Mouse (Mus musculus): Measurements from ENCODE around the gene Slc5a8. TPM values are rescaled to one million over a fixed set of nuclear protein-coding genes. Genes with fewer than 3 reads are reported as not detected.

Slc5a8 gene
- under 1 TPM in 1 of 2 experiments, not detected in 1; 0.07 TPM for total RNA-seq (2021)
- long read RNA-seq, experiment 1 = 0 reads
- long read RNA-seq, experiment 2 = 0 reads

DNA sequence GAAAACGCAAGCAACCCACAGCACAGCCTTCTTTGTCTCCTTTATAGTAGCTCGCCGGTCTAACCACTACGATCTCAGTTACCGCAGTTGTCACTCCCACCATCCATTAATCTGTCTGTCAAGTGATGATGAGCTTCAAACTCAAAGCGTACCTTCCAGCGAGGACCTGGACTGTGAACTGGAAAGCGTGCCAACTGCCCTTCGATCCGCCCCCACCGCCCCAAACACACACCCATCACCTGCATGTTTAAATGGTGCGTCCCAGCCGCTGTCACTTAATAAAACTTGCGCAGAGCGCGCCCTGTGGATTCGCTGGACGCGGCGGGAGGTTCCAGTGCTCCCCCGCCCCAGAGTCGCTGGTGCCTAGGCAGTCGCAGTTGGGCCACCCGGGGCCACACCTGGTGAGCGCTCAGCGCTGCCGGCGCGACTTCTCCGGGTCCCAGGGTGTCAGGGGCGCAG lies at the start of gene Slc5a8:
Slc5a8 (plus strand) TSS at position 361 of the 459 bp plus-strand sequence.
- no peak for DNase-seq (ENCODE audit: low spot score in 2 of 2)

DNA sequence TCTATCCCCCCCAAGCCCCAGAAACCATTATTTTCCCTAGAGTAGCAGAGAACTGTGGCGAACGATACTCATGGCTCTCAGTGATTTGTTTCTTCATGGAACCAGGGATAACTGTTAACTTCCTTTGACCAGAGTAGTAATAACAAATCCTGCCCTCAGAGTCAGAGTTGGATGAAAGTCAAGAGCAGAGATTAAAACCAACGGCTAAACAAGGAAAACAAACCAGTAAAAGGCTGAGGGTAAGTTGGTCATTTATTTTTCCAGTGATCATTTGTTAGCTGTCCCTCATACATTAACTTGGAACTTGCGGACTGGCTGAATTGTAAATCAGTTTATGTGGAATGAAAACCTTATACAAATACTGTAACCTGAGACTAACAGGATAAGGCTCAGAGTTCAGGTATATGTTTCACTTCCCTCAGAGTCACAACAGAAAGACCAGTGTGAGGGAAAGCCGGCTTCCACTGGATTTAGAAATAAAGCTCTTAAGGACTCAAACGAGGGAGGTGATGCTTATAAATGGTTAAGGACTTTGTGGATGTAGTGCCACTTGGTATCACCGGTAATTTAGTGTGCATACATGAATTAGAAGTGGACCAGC lies 36.8 kb upstream of the Slc5a8 start:
- no peak for DNase-seq (ENCODE audit: low spot score in 2 of 2)

DNA sequence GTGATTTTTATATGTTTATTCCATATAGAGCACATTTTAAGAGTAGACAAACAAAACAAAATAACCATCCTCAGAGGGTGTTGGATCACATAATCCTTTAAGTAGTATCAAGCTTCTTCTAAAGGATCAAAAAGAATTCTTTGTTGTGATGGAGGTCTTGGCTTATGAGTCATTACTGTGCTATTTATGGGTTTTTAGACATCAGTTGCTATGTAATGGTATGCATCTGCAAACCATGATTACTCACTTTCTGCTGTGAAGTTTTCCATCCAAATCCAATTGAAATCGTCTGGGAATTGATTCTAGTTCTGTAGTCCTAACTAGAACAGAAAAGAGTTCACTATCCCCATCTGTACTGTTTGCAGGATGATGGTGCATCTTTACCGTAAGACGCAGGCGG lies 35.8 kb upstream of the Slc5a8 start:
- DNase-seq (ENCODE audit: low spot score in 2 of 2) = no peak

DNA sequence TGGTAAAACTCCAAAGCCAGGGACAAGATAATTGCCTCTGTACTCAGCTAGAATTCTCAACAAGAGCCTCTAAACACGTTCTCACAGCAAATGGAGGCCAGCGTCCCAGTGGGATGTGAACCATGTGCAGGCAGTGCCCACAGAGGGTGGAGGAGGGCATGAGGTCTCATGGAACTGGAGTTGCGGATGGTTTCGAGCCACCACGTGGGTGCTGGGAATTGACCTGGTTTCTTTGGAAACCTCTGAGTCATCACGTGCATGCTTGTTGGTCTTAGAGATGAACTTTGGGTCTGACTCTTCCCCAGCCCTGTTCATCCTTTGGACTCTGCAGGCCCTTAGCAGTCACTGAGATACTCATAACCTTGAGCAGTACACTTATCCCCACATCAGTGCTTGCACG lies 32.5 kb upstream of the Slc5a8 start:
- DNase-seq (ENCODE audit: low spot score in 2 of 2) = no peak

DNA sequence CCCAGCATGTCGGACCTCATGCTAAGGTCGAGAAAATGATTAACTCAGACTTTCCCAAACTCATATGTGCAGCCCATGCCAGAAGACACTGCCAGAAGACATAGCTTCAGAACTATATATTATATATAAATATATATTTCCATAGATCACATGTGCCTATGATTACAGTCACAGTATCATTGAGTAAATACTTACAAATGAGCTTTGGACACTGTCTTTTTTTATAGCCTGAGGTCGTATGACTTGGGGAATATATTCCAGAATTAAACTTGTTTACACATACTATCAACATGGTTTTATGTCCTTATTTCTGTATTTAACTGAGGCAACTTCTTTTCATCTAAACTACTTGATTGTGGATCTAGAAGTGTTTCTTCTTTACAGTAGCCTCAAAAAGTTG lies 24.9 kb upstream of the Slc5a8 start:
- no peak for DNase-seq (ENCODE audit: low spot score in 2 of 2)

DNA sequence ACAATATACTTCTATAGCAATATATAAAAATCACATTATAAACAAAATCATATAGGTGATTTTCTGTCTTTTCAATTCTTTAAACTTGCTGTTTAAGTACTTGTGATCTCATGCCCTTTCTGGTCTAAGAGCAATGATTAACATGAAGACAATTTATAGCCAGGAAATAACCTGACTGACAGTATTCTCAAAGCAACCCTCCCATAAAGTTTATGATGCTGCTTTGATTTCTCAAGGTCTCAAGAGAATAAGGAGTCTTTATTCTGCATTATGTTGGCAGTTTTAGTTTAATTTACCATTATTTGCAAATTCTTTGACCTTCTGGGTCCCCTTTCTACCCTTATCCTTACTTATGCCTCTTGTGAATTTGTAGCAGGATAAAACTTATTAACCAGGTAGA lies 24.4 kb upstream of the Slc5a8 start:
- no peak for DNase-seq (ENCODE audit: low spot score in 2 of 2)

DNA sequence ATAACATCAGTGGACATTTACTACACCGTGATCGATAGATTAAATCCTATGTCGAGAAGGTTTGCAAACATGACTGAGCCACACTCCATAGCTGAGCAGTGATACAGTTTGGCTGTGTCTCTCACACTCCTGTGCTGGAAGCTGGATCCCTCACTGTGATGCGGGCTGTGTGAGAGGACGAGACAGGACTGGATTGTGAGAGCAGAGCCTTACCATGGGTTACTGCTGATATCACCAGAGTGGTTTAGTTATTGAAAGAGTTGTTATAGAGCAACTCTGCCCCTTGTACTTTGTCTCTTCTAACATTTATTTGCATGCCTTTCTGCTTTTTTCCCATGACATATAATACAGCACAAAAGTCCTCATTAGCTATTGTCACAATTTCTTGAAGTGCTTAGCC lies 23.5 kb upstream of the Slc5a8 start:
- no peak for DNase-seq (ENCODE audit: low spot score in 2 of 2)

DNA sequence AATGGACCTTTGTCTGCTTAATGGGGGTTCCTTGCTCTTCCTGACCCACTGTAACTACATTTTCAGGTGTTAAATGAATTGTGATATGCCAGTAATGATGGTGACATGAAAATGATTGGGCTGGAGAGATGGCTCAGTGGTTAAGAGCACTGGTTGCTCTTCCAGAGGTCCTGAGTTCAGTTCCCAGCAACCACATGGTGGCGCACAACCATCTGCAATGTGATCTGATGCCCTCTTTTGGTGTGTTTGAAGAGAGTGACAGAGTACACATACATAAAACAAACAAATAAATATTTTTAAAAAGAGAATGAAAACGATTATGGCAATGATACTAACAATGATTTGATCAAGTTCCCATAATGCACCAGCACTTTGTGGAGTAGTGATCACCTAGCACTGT lies 19.8 kb upstream of the Slc5a8 start:
- no peak for DNase-seq (ENCODE audit: low spot score in 2 of 2)

DNA sequence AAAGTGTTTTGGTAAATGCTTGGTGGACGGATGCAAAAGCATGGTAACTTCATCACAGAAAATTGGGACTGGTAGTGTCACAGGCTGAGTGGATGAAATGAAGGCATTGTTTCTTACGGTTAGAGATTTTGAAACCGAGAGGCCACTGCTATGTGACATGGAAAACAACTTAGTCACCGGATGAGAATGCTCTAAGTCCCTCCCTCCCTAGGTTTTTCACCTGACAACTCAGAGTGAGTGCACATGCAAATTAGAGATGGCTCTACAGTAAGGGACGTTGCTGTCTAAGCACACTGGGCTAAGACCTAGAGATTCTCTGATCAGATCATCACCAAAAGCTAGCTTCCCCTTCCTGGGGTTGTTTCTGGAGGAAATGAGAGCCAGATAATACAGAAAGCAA lies 10.9 kb upstream of the Slc5a8 start:
- no peak for DNase-seq (ENCODE audit: low spot score in 2 of 2)

DNA sequence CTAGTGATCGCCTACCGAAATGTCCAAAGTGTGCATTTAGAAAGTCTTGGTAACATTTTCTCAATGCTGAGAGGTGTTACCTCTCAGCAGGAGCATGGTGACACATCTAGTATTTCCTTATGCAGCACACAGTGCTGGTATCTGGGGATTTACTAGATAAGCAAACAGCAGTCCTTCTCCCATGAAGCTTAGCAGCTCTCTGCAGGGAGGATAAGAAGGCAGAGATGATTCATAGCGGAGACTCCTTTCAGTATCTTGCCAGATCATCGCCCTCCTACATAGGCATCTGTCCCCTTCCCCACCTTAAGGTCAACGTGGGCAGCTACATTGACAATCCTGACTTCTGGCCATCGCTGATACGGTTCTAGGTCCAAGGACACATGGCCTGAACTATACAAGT lies 8.4 kb upstream of the Slc5a8 start:
- DNase-seq (ENCODE audit: low spot score in 2 of 2) = no peak

DNA sequence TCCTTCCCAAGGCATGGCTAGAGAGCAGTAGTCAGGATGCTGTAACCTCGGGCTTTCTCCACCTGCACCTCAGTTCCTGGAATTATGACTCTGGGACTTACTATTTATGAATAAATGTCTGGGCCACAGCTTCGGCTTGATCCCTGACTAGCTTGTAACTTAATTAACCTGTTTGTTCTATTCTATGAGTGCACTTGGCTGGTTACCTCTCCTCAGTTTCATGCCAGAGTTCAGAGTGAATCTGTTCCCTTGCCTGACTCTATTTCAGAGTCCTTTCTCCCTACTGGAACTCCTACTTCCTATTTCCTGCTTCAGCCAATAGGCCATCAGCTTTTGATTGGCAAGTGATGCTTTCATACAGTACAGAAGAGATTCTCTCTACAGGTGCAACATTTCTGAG lies 2.1 kb upstream of the Slc5a8 start:
- DNase-seq (ENCODE audit: low spot score in 2 of 2) = no peak

DNA sequence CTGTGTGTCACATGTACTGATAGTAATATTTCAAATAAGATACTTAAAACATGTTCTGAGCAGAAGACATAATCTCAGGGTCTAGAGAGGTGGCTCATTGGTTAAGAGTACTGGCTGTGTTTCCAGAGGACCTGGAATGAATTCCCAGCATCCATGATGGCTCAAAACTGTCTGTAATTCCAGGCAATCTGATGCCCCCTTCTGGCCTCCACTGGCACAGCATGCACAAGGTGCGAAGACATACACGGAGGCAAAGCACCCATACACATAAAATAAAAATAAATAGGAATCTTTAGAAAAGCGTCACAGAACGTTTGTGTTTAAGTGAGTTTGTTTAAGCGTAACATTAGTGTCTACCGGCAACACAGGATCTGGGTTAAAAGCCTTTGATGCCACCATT lies 956 bp upstream of the Slc5a8 start:
- DNase-seq (ENCODE audit: low spot score in 2 of 2) = no peak

DNA sequence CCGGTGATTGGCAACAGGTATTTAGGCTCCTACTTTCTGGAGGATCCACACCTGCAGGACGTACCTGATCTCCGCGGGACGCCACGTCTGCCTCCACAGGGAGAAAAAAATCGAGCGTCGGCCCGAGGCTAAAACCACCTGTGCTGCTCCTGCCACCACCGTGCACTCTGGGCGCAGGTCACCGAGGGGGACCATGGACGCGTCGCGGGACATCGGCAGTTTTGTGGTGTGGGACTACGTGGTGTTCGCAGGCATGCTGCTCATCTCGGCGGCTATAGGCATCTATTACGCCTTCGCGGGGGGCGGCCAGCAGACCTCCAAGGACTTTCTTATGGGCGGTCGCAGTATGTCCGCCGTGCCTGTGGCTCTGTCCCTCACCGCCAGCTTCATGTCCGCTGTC lies 322 bp downstream of the Slc5a8 start:
- no peak for DNase-seq (ENCODE audit: low spot score in 2 of 2)

DNA sequence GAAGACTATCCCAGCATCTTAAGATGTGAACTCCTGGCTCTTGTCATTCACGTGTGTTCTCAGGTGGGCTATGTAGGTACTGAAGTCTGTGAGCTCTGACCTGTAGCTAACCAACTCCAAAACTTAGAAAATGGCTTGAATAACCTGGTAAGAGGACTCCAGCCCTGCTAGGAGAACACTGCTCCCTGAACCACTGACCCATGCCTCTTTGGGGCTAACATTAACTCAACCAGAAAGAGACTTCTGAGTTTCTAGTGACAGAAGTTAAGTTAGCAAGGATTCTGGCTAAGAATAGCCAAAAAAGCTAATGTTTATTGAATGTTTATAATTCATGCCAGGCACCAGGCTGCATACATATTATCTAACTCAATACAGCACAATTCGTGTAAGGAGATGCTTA lies 2.6 kb downstream of the Slc5a8 start:
- no peak for DNase-seq (ENCODE audit: low spot score in 2 of 2)

DNA sequence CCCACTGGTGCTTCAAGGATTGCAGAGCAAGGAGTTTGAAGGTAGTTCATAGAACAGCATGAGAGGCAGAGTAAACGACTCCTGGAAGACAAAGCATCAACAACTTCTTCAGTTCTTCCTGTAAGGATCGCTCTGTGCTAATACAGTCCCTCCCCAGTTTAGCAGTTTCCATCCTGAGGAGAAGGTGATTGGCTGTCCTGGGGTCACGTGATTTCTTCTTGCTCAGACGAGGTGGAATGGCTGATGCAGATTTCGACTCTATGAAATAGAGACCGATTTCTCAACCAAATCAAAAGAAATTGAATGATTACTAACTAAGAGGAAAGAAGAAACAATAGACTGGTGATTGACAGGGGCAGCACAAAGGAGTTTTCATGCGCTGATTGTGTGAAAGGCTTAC lies 5.6 kb downstream of the Slc5a8 start:
- no peak for DNase-seq (ENCODE audit: low spot score in 2 of 2)

DNA sequence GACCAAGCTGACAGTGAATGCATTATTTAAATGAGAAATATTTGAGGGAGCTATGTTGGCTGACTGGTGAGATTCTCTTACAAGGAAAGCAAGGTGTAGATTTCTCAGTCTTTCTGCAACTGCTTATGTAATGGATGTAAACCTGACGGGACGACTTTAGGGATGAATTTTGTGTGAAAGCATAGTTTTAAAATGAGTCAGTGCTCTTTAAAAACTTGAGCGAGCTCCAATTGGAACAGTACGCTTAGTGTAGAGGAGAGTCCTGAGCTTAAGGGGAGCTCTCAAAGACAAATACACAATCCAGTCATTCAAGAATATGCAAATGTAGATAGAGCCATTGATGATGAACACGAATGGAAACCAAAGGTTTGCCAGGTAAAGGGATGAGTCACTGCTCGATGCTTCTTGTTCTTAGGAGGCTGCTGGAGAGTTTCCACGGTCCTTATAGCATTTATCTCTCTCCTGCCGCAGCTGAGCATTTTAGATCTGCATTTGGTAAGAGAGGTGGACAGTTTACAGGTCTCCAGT lies 6.8 kb downstream of the Slc5a8 start:
- no peak for DNase-seq (ENCODE audit: low spot score in 2 of 2)

DNA sequence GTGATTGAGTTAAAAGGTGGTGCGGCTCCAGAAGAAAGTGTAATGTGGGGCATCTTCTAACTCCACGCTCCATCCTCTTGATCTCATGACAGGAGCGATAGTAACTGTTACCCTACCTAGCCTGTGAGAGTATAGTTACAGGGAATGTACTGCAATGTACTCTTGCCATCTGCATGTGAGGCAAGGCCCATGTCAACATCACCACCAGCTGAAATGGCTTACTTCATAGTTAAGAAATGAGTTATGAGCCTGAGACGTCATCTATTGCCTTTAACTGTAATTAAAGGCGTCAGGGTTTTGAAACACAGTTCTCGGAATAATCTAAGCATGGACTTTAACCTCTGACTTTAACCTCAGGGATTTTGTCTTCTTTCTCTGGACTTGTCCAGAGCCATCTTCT lies 11.2 kb downstream of the Slc5a8 start:
- no peak for DNase-seq (ENCODE audit: low spot score in 2 of 2)

DNA sequence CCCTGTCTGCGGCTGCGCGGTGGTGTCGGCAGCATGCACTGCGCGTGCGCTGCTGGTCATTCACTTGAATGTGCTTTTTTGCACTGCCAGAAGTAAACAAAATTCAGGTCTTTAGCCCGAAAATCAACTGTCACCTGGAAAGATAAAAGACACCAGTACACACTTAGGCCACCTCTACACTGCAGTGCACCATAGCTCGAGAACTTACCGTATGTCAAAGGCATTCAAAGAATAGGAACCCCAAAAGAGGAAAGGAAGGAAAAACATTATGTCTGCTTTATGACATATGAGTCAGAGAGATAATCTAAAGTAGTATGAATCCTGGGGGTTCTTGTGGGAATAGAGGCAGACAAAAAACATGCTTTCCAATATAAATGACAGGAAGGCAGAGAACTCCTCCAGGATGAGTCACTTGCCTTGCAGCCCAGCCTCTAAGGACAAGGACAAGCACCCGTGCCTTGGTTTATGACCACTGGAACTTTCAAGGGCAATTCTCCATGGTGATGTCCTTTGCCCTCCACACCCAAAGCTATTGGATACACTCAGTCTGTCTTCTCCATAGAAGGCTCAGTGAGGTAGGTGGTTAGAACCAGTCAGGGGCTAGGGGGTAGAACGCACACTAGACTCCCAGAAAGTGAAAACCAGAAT lies 64.0 kb downstream of the Slc5a8 start:
- no peak for DNase-seq (ENCODE audit: low spot score in 2 of 2)

DNA sequence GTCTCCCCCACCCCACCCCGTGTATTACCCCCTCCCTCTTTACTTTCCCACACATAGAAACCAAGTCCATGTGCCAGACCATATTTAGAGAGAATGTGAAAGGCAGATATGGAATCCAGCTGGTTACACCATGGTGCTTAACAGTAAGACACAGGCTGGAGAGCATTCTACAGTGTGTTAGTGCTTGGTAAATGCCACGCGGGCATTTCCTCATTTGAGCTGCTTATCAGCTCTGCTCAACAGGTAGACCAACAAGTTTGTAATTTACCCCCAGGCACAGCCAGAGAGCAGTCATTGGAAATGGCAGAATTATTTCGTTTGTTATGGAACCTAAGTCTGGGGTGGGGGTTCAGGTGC lies 64.5 kb downstream of the Slc5a8 start:
- DNase-seq (ENCODE audit: low spot score in 2 of 2) = no peak

DNA sequence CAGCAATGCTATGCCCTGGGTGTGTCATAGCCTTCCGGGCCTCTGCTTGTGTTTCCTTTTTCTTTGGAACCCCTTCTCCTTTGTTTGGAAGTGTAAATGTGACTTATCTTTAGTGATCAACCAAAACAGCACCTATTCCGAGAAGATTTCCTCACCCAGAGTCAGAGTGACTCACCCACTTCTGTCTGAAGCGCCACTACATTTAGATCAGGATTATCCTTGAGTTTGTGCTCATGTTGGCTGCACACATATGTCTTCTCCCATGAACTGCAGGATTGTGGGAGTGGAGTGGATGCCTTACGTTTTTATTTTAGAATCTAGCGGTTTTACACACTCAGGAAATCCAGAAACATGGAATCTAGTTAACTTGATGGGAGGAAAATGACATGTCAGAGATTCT lies 75.0 kb downstream of the Slc5a8 start:
- no peak for DNase-seq (ENCODE audit: low spot score in 2 of 2)

DNA sequence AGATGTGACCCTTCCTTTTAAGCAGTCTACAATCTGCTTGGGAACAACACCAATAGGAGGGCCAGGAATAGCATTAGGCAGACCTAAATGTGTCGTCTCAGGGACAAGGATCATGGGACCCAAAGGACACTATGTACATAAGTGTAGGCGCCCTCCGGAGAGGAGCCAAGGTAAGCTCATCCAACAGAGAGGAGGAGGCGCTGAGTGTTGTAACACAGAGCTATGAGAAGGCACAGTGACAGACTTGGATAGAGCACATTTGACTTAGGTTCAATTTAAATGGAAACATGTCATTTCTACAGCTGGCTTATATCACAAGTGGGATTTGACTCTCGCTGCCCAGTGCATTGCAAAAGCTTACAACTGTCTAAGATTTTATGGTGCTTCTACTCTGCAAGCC lies 82.8 kb downstream of the Slc5a8 start:
- DNase-seq (ENCODE audit: low spot score in 2 of 2) = no peak

DNA sequence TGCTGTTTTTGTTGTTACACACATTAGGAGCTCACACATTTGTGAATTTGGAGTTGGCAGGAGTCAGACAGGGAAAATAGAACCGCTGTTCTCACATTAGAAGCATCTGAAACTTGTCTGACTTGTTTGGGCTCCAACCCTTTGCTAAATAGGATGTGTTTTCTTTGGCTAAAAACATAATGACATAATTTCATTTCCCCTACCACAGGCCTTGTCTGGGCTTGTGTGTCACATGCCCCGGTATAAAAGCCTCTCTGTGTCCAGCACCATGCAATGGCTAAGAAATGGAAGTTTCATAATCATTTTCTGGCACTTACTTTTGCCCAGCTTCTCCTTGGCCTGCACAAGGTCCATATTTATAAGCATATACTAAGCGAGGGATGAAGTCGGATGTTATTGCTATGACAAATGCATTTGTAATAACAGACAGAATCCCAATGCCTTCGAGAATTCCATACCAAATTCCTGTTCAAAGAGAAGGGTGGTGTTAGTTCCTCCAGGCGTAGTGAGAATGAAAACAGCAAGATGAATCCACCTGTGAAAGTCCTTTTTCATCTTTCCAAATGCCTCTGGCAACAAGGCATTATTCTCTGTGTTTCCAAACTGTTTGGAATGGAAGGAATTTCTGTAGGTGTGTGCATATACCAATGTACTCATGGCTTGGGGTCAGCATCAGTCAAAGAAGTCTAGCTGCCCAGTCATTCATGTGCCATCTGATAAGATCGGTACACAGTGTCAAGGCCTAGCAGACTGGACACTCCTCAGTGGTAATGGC lies 85.3 kb downstream of the Slc5a8 start:
- no peak for DNase-seq (ENCODE audit: low spot score in 2 of 2)
